Mouse (Mus musculus) G1E (cell line): ENCODE measurements around the gene Gpr65.

Experiments
- CTCF ChIP-seq: IDR thresholded peaks from 2 replicates; pipeline ENCODE4 v1.5.1; 2012; ENCODE audit warnings: low read depth, low read length, inconsistent platforms, mixed read lengths
- GATA1 ChIP-seq: IDR thresholded peaks from 2 replicates; pipeline ENCODE4 v1.6.1; 2012; ENCODE audit warnings: borderline replicate concordance, low read length, inconsistent platforms, mixed read lengths
- GATA2 ChIP-seq: IDR thresholded peaks from 2 replicates; pipeline ENCODE4 v1.6.1; 2012; ENCODE audit warnings: low read depth, low read length, inconsistent platforms, borderline replicate concordance
- POLR2AphosphoS5 ChIP-seq: IDR thresholded peaks from 2 replicates; pipeline ENCODE4 v1.6.1; 2012; ENCODE audit warnings: low read depth, low read length, inconsistent platforms; ENCODE audit not compliant: insufficient replicate concordance
- TAL1 ChIP-seq: conservative IDR thresholded peaks from 2 replicates; pipeline ENCODE4 v1.6.1; 2012; ENCODE audit warnings: low read depth, low read length, inconsistent platforms, mixed read lengths

GRCm38 (mm10) chr12:98268441-98269369 lies at the start of gene Gpr65:
- TF ChIP-seq CTCF (no peak), GATA1 (no peak), POLR2AphosphoS5 (no peak), TAL1 (no peak), GATA2 (no peak)
